Mouse (Mus musculus) mature B cell (primary cell): ENCODE measurements around the gene Mfap5.
"Not testable (repeated sequence)": the region's sequence is repeated elsewhere in the genome, so short reads cannot be mapped to it uniquely, and the experiment has no call there.

Source experiments
- in situ Hi-C: fragments of 300-500 bp; cut with MboI; formaldehyde crosslinking; loops from 2 replicates; pipeline ENCODE4 v1.14.3; 2019

The Mfap5 gene

GRCm38 (mm10) chr6:122505545-122505944, at the start of gene Mfap5:
Gene Mfap5 (plus strand): TSS chr6:122505845.
- in situ Hi-C loops = no loop called here

- in situ Hi-C loops = no loop called here
These were observed 46.5 kb upstream of the Mfap5 start for GRCm38 (mm10) chr6:122458946-122459693.

GRCm38 (mm10) chr6:122466092-122466713, 39.4 kb upstream of the Mfap5 start:
- in situ Hi-C loops = no loop called here

GRCm38 (mm10) chr6:122469030-122469640, 36.5 kb upstream of the Mfap5 start:
- in situ Hi-C loops = no loop called here

GRCm38 (mm10) chr6:122470240-122470639, 35.4 kb upstream of the Mfap5 start:
- in situ Hi-C loops = no loop called here

- in situ Hi-C loops = not testable (repeated sequence)
These were observed 34.2 kb upstream of the Mfap5 start for GRCm38 (mm10) chr6:122471461-122471860.

GRCm38 (mm10) chr6:122478062-122478461, 27.6 kb upstream of the Mfap5 start:
- in situ Hi-C loops = no loop called here

GRCm38 (mm10) chr6:122485401-122486296, 20.0 kb upstream of the Mfap5 start:
- in situ Hi-C loops = no loop called here

- in situ Hi-C loops = no loop called here
These were observed 19.1 kb upstream of the Mfap5 start for GRCm38 (mm10) chr6:122486297-122487117.

GRCm38 (mm10) chr6:122490929-122491512, 14.6 kb upstream of the Mfap5 start:
- in situ Hi-C loops = no loop called here

- in situ Hi-C loops = no loop called here
These were observed 14.1 kb upstream of the Mfap5 start for GRCm38 (mm10) chr6:122491557-122491956.

- in situ Hi-C loops = no loop called here
These were observed 13.2 kb upstream of the Mfap5 start for GRCm38 (mm10) chr6:122492479-122492878.

- in situ Hi-C loops = no loop called here
These were observed 11.7 kb upstream of the Mfap5 start for GRCm38 (mm10) chr6:122493799-122494472.

- in situ Hi-C loops = no loop called here
These were observed 10.4 kb upstream of the Mfap5 start for GRCm38 (mm10) chr6:122495082-122495881.

- in situ Hi-C loops = no loop called here
These were observed 9.1 kb upstream of the Mfap5 start for GRCm38 (mm10) chr6:122496501-122496900.

- in situ Hi-C loops = no loop called here
These were observed 7.0 kb upstream of the Mfap5 start, which contains the start of gene Rimklb for GRCm38 (mm10) chr6:122498661-122499060. Gene Rimklb (minus strand): TSS chr6:122498761.

GRCm38 (mm10) chr6:122505041-122505440, 604 bp upstream of the Mfap5 start:
- in situ Hi-C loops = no loop called here

- in situ Hi-C loops = no loop called here
These were observed 2.8 kb downstream of the Mfap5 start for GRCm38 (mm10) chr6:122508494-122508893.
